Mouse (Mus musculus) small intestine, adult 2 months (tissue): ENCODE data around the gene Lama2.

ENCODE experiments used
- CTCF ChIP-seq: fragments of 200-500 bp; IDR thresholded peaks from 2 replicates; pipeline ENCODE4 v1.5.1; 2012; ENCODE audit warnings: low read depth, mild to moderate bottlenecking, control low read depth, inconsistent platforms, low read length, moderate library complexity, mixed read lengths; ENCODE audit not compliant: insufficient replicate concordance, insufficient read length; ENCODE audit errors: extremely low read depth
- POLR2A ChIP-seq: fragments of 200-500 bp; IDR thresholded peaks from 2 replicates; pipeline ENCODE4 v1.6.1; 2012; ENCODE audit warnings: low read depth, mild to moderate bottlenecking, control low read depth, inconsistent platforms, low read length, moderate library complexity

GRCm38 (mm10) chr10:27267432-27267831, 352.1 kb downstream of the Lama2 start:
- TF ChIP-seq CTCF (no peak), POLR2A (no peak)
